Mouse (Mus musculus): Measurements from ENCODE around the gene Cd200r2. TPM values are rescaled to one million over a fixed set of nuclear protein-coding genes. Genes with fewer than 3 reads are reported as not detected.

Cd200r2 gene
- not detected for total RNA-seq (2023)

DNA sequence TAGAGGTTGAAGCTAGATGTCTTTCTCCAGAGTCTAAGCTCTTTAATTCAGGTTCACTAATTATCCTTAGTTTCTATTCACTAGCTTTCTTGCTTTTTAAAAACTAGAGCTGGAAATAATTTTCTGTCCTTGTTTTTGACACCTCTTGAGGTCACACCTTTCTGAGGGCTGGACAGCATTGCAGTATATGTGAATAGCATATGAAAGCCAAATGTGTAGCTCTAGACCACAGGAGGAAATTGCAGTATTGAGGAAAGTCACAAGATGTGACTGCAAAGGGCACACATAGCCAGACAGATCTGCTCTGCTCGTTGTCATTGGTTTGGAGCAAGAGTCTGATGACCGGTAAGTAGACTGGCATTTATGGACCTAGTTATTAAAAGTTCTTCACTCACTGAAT lies at the start of gene Cd200r2:
Cd200r2 (plus strand) TSS at position 301 of the 400 bp plus-strand sequence.

DNA sequence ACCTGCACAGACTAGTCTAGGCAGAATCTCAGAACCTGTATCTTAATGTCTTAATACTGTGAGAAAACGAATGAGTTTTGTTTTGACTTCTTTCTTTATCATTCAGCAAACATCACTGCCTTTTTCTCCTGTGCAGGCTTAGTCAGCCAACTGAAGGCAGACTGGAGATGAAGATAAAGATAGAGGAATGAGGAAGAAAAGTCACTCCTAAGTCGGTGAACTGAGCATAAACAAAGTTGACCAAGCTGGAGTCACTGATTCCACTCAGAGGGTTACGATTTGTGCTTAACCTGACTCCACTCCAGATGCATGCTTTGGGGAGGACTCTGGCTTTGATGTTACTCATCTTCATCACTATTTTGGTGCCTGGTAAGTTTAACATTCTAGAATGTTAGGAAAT lies 76.6 kb downstream of the Cd200r2 start, which contains the start of gene Cd200r3:
Cd200r3 (plus strand) TSS at position 211 of the 400 bp plus-strand sequence.

Other genes starting within 250 kb of the Cd200r2 start
- gene Nepro, start 142.8 kb upstream of the Cd200r2 start, total RNA-seq (2023) = 25.0 TPM
- 11.8 TPM for gene Gtpbp8, start 120.7 kb upstream of the Cd200r2 start, total RNA-seq (2023)
- 9.0 TPM for gene Cd200r1, start 101.4 kb upstream of the Cd200r2 start, total RNA-seq (2023)
- gene Cd200r4, start 55.4 kb upstream of the Cd200r2 start, total RNA-seq (2023) = 0.65 TPM
- gene Cd200r3, start 76.6 kb downstream of the Cd200r2 start, total RNA-seq (2023) = 3.0 TPM
- gene Ccdc80, start 226.3 kb downstream of the Cd200r2 start, total RNA-seq (2023) = 1.7 TPM